Mouse (Mus musculus) myocyte (in vitro differentiated cells): Measurements from ENCODE around the gene Srsf1. TPM values are rescaled to one million over a fixed set of nuclear protein-coding genes. Genes with fewer than 3 reads are reported as not detected.
"Not testable (repeated sequence)": the region's sequence is repeated elsewhere in the genome, so short reads cannot be mapped to it uniquely, and the experiment has no call there.

Source experiments
- H3K27me3 ChIP-seq: one replicate; pipeline ENCODE4 v1.6.1; 2011; ENCODE audit not compliant: control insufficient read depth, insufficient read depth, insufficient read length
- H3K36me3 ChIP-seq: one replicate; pipeline ENCODE4 v1.6.1; 2011; ENCODE audit not compliant: control insufficient read depth, insufficient read depth
- H3K4me2 ChIP-seq: one replicate; pipeline ENCODE4 v1.6.1; 2011; ENCODE audit warnings: low read depth, control low read depth
- H3K4me3 ChIP-seq: one replicate; pipeline ENCODE4 v1.5.1; 2011; ENCODE audit warnings: mild to moderate bottlenecking, control low read depth, moderate library complexity
- H3K79me2 ChIP-seq: one replicate; pipeline ENCODE4 v1.6.1; 2011; ENCODE audit not compliant: control insufficient read depth, insufficient read depth
- H3ac ChIP-seq: one replicate; pipeline ENCODE4 v1.6.1; 2011; ENCODE audit not compliant: control insufficient read depth, insufficient read length
- CEBPB ChIP-seq: IDR thresholded peaks from 2 replicates; pipeline ENCODE4 v1.6.1; 2011; ENCODE audit warnings: mild to moderate bottlenecking, moderate library complexity; ENCODE audit not compliant: poor library complexity, insufficient read depth, severe bottlenecking
- E2F4 ChIP-seq: IDR thresholded peaks from one replicate; pipeline ENCODE4 v1.6.1; 2011; ENCODE audit warnings: mild to moderate bottlenecking, control low read depth, moderate library complexity; ENCODE audit not compliant: insufficient read depth
- MAX ChIP-seq: IDR thresholded peaks from one replicate; pipeline ENCODE4 v1.6.1; 2011; ENCODE audit warnings: low read depth, mild to moderate bottlenecking, control low read depth
- MYOD1 ChIP-seq, 3 experiments: IDR thresholded peaks; one replicate each; pipeline ENCODE4 v1.6.1; 2011; ENCODE audit warnings: control low read depth in 2 of 3, low read depth in 2 of 3, mild to moderate bottlenecking in 2 of 3, moderate library complexity in 1 of 3; ENCODE audit not compliant: insufficient read length in 2 of 3, control insufficient read depth in 1 of 3
- MYOG ChIP-seq, 3 experiments: IDR thresholded peaks; one replicate each; pipeline ENCODE4 v1.6.1; 2011; ENCODE audit warnings: control low read depth in 2 of 3, low read depth in 2 of 3, mild to moderate bottlenecking in 2 of 3; ENCODE audit not compliant: insufficient read length in 2 of 3, control insufficient read depth in 1 of 3, insufficient read depth in 1 of 3
- POLR2A ChIP-seq: IDR thresholded peaks from one replicate; pipeline ENCODE4 v1.6.1; 2011; ENCODE audit warnings: low read depth, mild to moderate bottlenecking, control low read depth, moderate library complexity; ENCODE audit not compliant: insufficient read length
- POLR2AphosphoS2 ChIP-seq: IDR thresholded peaks from one replicate; pipeline ENCODE4 v1.6.1; 2011; ENCODE audit warnings: low read depth, control low read depth; ENCODE audit not compliant: insufficient read length
- REST ChIP-seq: IDR thresholded peaks from one replicate; pipeline ENCODE4 v1.6.1; 2011; ENCODE audit warnings: mild to moderate bottlenecking, control low read depth, moderate library complexity; ENCODE audit not compliant: insufficient read depth, insufficient read length
- SRF ChIP-seq: IDR thresholded peaks from one replicate; pipeline ENCODE4 v1.6.1; 2011; ENCODE audit warnings: low read depth; ENCODE audit not compliant: control insufficient read depth, insufficient read length
- TCF12 ChIP-seq: IDR thresholded peaks from one replicate; pipeline ENCODE4 v1.6.1; 2011; ENCODE audit warnings: mild to moderate bottlenecking, control low read depth; ENCODE audit not compliant: poor library complexity, insufficient read depth, severe bottlenecking
- TCF3 ChIP-seq: IDR thresholded peaks from one replicate; pipeline ENCODE4 v1.6.1; 2011; ENCODE audit warnings: low read depth, control low read depth; ENCODE audit not compliant: insufficient read length
- USF1 ChIP-seq: IDR thresholded peaks from one replicate; pipeline ENCODE4 v1.6.1; 2011; ENCODE audit warnings: low read depth, mild to moderate bottlenecking, control low read depth, moderate library complexity
- polyA plus RNA-seq: library from polyadenylated mRNA; unstranded; fragments of >200 nt; fragmentation: generic; extraction: Trizol; gene quantifications from one replicate; pipeline ENCODE4 v1.2.1, GENCODE M21; 2012; ENCODE audit warnings: missing spikeins

Srsf1 gene
- polyA plus RNA-seq, 1 experiment = 69.9 TPM

DNA sequence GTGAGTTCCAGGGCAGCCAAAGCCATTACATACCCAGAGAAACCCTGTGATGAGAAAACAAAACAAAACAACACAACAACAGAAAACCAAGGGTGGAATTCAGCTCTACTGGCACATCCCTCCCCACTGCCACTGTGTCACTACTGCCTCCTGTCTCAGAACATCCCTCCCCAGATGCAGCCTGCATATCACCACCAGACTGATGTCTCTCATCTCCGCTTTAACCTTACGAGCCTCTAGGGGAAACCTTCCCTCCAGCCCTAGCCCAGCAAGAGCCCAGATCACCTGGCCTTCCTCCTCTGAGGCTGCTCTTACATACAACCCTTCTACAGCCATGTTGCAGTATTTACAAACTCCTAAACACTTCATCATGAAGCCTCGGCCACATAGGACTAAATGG is 9.8 kb upstream of the Srsf1 start:
- Histone ChIP-seq H3K79me2 (no peaks in the 10 kb centered on the region), H3K4me3 (no peak overlapping the region), H3K4me2 (no peak overlapping the region), H3K36me3 (no peaks in the 10 kb centered on the region), H3ac (no peak overlapping the region), H3K27me3 (no peaks in the 10 kb centered on the region)
- TF ChIP-seq MYOG (IDR thresholded peaks at IDR 0.05; ENCODE audit: control insufficient read depth in 1 of 3, insufficient read depth in 1 of 3, insufficient read length in 2 of 3, low read depth in 2 of 3) (no peak), TCF12 (no peak), USF1 (no peak), SRF (no peak), E2F4 (no peak), TCF3 (no peak), MAX (no peak), CEBPB (no peak), POLR2AphosphoS2 (no peak)

GRCm38 (mm10) chr11:88039066-88039465 is 8.1 kb upstream of the Srsf1 start:
- H3K4me3 ChIP-seq = no peak overlapping the region
- no peaks in the 10 kb centered on the region for H3K79me2 ChIP-seq
- H3K4me2 ChIP-seq = no peak overlapping the region
- H3K27me3 ChIP-seq = no peaks in the 10 kb centered on the region
- no peak for TF ChIP-seq REST
- TF ChIP-seq TCF3 = no peak
- no peak for TF ChIP-seq POLR2AphosphoS2
- no peak for TF ChIP-seq MYOG (IDR thresholded peaks at IDR 0.05; ENCODE audit: control insufficient read depth in 1 of 3, insufficient read depth in 1 of 3, insufficient read length in 2 of 3, low read depth in 2 of 3)
- no peak for TF ChIP-seq SRF
- TF ChIP-seq MYOD1 (IDR thresholded peaks at IDR 0.05; ENCODE audit: control insufficient read depth in 1 of 3, insufficient read length in 2 of 3, low read depth in 2 of 3) = no peak
- no peak overlapping the region for H3ac ChIP-seq
- no peaks in the 10 kb centered on the region for H3K36me3 ChIP-seq

GRCm38 (mm10) chr11:88044314-88044713 is 2.9 kb upstream of the Srsf1 start:
- Histone ChIP-seq H3K4me3 (no peak overlapping the region), H3K27me3 (no peaks in the 10 kb centered on the region), H3K36me3 (peaks cover 6% of the 10 kb centered on the region), H3K79me2 (peaks cover 23% of the 10 kb centered on the region), H3ac (no peak overlapping the region), H3K4me2 (no peak overlapping the region)
- TF ChIP-seq POLR2A = no peak
- no peak for TF ChIP-seq TCF12
- no peak for TF ChIP-seq TCF3
- no peak for TF ChIP-seq USF1
- no peak for TF ChIP-seq MYOD1 (IDR thresholded peaks at IDR 0.05; ENCODE audit: control insufficient read depth in 1 of 3, insufficient read length in 2 of 3, low read depth in 2 of 3)
- TF ChIP-seq MYOG (IDR thresholded peaks at IDR 0.05; ENCODE audit: control insufficient read depth in 1 of 3, insufficient read depth in 1 of 3, insufficient read length in 2 of 3, low read depth in 2 of 3) = no peak
- TF ChIP-seq POLR2AphosphoS2 = no peak
- TF ChIP-seq MAX = no peak
- no peak for TF ChIP-seq E2F4
- TF ChIP-seq REST = no peak
- TF ChIP-seq SRF = no peak
- TF ChIP-seq CEBPB = no peak

DNA sequence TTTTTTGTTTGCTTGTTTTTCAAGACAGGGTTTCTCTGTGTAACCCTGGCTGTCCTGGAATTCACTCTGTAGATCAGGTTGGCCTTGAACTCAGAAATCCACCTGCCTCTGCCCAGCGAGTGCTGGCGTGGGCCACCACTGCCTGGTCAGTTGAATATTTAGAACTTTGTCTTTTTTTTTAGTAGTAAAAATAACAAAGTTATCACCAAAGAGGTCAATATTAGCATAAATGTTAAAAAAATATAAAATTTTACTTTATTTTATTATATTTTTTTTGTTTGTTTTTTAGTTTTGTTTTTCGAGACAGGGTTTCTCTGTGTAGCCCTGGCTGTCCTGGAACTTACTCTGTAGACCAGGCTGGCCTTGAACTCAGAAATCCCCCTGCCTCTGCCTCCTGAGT is 2.0 kb upstream of the Srsf1 start:
- H3K36me3 ChIP-seq = peaks cover 15% of the 10 kb centered on the region
- not testable (repeated sequence) for H3ac ChIP-seq, H3K4me3 ChIP-seq, H3K27me3 ChIP-seq, H3K4me2 ChIP-seq
- H3K79me2 ChIP-seq = peaks cover 32% of the 10 kb centered on the region

DNA sequence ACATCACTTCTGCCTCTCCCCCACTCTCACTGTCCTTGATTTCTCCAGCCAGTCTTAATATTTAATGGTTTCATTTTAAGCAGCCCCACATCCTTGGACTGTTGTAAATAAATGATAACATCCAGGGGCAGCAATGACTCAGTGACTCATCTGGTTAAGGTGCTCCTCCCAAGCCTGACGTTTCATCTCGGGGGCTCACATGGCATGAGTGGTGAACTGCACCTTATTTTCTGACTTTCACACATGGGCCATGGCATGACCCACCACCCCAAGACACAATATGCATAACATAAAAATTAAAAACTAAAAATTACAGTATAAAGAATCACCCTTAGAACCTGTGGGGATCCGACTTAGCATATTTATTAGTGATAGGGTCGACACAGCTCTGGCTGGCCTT is 1.3 kb upstream of the Srsf1 start:
- no peak overlapping the region for H3K4me2 ChIP-seq
- peaks cover 39% of the 10 kb centered on the region for H3K79me2 ChIP-seq
- H3K36me3 ChIP-seq = peaks cover 22% of the 10 kb centered on the region
- peak overlapping the region; percentile 91 for H3K4me3 ChIP-seq
- H3ac ChIP-seq = no peak overlapping the region
- no peaks in the 10 kb centered on the region for H3K27me3 ChIP-seq
- TF ChIP-seq REST = no peak
- no peak for TF ChIP-seq TCF3
- no peak for TF ChIP-seq E2F4
- TF ChIP-seq TCF12 = no peak
- TF ChIP-seq CEBPB = no peak
